Mouse (Mus musculus) CD4-positive naive resting alpha-beta T cell, adult 76 days (primary cell): ENCODE results near the gene Tmem139. TPM values are rescaled to one million over a fixed set of nuclear protein-coding genes. Genes with fewer than 3 reads are reported as not detected.

Source experiments
- total RNA-seq: library from RNA; stranded (reverse); gene quantifications from one replicate; pipeline ENCODE4 v1.2.4, GENCODE M21; 2023

Gene Tmem139
- not detected for total RNA-seq

DNA sequence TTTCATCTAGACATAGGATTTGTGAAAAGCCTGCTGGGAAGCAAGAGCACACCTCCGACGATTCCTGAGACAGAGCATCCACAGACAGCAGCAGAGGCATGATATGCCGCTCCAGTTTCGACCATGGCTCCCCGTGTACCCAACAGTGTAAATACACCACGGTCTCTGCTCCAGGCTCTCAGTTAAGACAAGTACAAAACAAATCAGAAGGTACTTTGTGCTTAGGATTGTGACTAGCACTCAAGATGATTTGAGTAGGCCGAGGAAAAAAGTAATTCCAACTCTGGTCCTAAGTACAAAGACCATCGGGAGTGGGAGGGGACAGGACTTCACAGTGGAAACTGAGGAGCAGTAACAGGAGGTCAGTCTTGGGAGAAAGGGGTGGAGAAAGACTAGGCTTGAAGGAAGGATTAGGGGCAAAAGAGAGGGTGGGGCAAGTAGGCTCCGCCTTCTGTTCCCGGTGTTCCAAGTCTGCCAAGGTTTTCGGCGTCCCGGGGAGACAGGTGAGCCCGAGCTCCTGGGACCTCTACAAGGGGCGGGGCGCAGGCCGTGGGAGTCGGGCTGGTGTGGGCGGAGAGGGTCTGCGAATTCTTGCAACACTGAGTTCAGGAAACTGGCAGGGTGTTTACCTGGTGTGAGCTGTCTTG, at the start of gene Tmem139:
Gene Tmem139, plus strand, starts transcription at position 447 of the 647 bp plus-strand sequence.

DNA sequence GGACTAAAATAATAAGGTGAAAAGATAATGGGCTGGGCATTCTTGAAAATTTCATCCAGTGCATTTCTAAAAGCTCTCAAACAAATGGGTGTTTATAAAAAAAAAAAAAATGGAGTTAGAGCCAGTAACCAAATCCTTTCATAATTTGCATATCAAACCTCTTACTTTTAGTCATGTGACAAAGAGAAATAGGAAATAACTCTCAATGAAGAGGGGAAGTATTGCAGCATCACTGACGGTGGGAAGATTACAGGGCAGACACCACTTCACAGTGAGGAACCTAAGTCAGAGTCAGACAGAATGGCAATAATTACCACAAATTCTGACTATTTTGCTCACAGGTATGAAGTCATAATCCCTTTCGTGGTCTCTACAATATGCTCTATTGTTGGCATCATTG, 46.7 kb upstream of the Tmem139 start, which contains the start of gene Tas2r144:
Gene Tas2r144, plus strand, starts transcription at position 301 of the 400 bp plus-strand sequence.

DNA sequence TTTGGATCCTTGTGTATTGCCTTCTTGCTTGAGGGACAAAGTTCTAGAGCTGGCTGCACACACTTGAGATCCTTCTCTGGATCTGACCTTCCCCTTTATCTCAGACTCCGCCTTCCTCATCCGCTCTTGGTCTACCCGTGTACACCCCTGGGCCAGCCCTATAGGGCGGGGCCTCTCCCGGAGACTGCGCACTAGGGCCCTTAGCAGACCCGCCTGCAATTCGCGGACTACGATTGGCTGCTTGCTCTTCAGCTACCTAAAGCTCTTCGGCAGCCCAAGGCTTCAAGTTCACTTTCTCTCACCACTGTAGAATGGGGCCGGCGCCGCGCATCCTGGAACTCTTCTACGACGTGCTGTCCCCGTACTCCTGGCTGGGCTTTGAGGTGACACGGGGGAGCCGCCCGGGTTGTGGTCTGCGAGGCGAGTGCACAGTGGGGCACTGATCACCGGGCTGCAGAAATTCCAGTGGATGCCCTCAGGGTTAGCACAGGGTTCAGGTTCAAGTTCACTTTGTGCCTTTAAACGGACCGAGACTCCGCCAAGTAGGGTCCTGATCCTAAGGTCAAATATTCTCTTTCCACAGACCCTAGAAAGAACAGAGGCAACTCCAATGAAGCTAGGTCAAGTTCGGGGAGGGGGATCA, 15.9 kb upstream of the Tmem139 start, which contains the start of gene Gstk1:
Gene Gstk1, plus strand, starts transcription at position 225 of the 643 bp plus-strand sequence.

DNA sequence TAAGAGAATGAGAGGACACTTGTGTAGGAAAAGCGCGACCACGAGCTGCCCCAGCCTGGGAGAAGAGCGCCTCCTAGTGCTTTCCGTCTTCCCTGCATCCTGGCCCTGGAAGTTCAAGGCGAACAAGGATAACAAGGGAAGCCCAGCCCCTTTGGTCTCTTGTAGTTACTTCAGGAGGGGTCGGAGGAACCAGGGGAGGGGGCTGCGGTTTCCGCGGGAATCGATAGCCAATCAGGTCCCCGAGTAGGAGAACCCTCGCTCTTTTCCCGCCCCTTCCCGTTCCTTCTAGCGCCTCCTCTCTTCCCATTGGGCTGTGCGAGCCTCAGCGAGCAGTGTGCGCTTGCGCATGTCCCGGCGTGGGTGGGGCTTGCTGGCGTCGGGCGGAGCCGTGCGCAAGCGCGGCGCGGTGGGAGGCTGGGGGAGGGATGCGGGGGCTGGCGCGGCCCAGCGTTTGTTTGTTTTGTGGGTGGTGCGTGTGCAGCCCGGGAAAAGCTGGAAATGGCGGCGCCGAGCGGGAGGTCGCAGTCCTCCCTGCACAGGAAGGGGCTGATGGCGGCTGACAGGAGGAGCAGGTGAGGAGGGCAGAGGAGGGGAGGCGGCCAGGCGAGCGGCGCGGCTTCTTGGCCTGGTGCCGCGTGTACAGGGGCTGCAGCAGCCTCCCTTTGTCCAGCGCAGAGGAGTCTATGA, 3.0 kb downstream of the Tmem139 start, which contains the start of gene Casp2:
Gene Casp2, plus strand, starts transcription at position 360 of the 687 bp plus-strand sequence.

DNA sequence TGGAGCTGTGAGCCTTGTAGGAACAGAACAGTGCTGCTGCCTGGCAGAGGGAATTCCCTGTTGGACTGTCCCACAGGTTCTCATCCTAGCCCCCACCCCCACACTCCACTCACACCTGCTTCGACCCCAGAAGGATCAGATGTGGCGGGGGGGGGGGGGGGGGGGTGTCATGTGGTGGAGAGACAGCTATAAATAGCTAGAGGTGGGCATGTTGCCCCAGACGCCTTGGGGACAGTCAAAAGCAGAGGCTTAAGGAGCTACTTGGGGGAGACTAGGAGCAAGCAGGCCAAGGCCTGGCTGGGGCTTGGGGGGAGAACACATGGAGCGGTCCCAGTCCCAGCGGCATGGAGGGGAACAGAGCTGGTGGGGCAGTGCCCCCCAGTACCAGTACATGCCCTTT, 24.7 kb downstream of the Tmem139 start, which contains the start of gene Clcn1:
Gene Clcn1, plus strand, starts transcription at position 238 of the 400 bp plus-strand sequence.

Other genes starting within 250 kb of the Tmem139 start
- not detected for gene Sva, start 223.6 kb upstream of the Tmem139 start, total RNA-seq
- gene Tas2r139, start 121.0 kb upstream of the Tmem139 start, total RNA-seq, result not detected
- not detected for gene Tas2r144, start 46.6 kb upstream of the Tmem139 start, total RNA-seq
- 8.6 TPM for gene Gstk1, start 16.0 kb upstream of the Tmem139 start, total RNA-seq
- gene Casp2, start 3.0 kb downstream of the Tmem139 start, total RNA-seq, result 80.2 TPM
- 0.62 TPM for gene Clcn1, start 24.7 kb downstream of the Tmem139 start, total RNA-seq
- gene Fam131b, start 62.7 kb downstream of the Tmem139 start, total RNA-seq, result not detected
- gene Zyx, start 87.7 kb downstream of the Tmem139 start, total RNA-seq, result 108 TPM
- gene Epha1, start 111.3 kb downstream of the Tmem139 start, total RNA-seq, result not detected
- gene Tas2r143, start 138.3 kb downstream of the Tmem139 start, total RNA-seq, result not detected
- gene Tas2r135, start 143.5 kb downstream of the Tmem139 start, total RNA-seq, result 0.88 TPM
- gene Tas2r126, start 172.6 kb downstream of the Tmem139 start, total RNA-seq, result 0.64 TPM
- gene Olfr458, start 203.2 kb downstream of the Tmem139 start, total RNA-seq, result not detected
- gene Olfr457, start 214.4 kb downstream of the Tmem139 start, total RNA-seq, result not detected
- not detected for gene Olfr456, start 225.2 kb downstream of the Tmem139 start, total RNA-seq